16 mouse cellular contexts compared by ENCODE assay signal in genomic region chr2:29473907-29474306, GRCm38 (mm10).
"Had no signal": no experiment of that assay in that cellular context is flagged by ENCODE, and none has a peak within 500 bp of the region (broad histone marks: within the 10 kb centered on the region; RNA-seq: fewer than 3 reads in every experiment).

No protein-coding gene starts in this region.

- H3K27ac ChIP-seq: intestine, embryonic 15.5 days; kidney, embryonic 15.5 days; limb, embryonic 13.5 days; liver, embryonic 15.5 days; lung, embryonic 15.5 days; macrophage; midbrain, embryonic 15.5 days had no signal

- H3K27me3 ChIP-seq: intestine, embryonic 15.5 days; kidney, embryonic 15.5 days; limb, embryonic 13.5 days; liver, embryonic 15.5 days; lung, embryonic 15.5 days; midbrain, embryonic 15.5 days had no signal

- H3K36me3 ChIP-seq: intestine, embryonic 15.5 days; kidney, embryonic 15.5 days; limb, embryonic 13.5 days; liver, embryonic 15.5 days; lung, embryonic 15.5 days; midbrain, embryonic 15.5 days had no signal

- DNase-seq: kidney, adult 2 months; kidney, postnatal 14 days; left cerebral cortex, postnatal 4 days; right cerebral cortex, postnatal 4 days; spleen, adult 18-20 months; thymus, adult 2 months; thymus, postnatal 25 days had no signal

- ATAC-seq: intestine, embryonic 15.5 days; midbrain, embryonic 15.5 days had no signal

- H3K9ac ChIP-seq: intestine, embryonic 15.5 days; kidney, embryonic 15.5 days; limb, embryonic 13.5 days; liver, embryonic 15.5 days; lung, embryonic 15.5 days; midbrain, embryonic 15.5 days had no signal

- H3K4me1 ChIP-seq: kidney, embryonic 15.5 days; liver, embryonic 15.5 days; lung, embryonic 15.5 days had no signal

- H3K9me3 ChIP-seq: intestine, embryonic 15.5 days; kidney, embryonic 15.5 days; limb, embryonic 13.5 days; liver, embryonic 15.5 days; lung, embryonic 15.5 days; megakaryocyte, embryonic 14.5 days; midbrain, embryonic 15.5 days had no signal

- H3K4me2 ChIP-seq: intestine, embryonic 15.5 days; kidney, embryonic 15.5 days; limb, embryonic 13.5 days; liver, embryonic 15.5 days; lung, embryonic 15.5 days; midbrain, embryonic 11.5 days; midbrain, embryonic 15.5 days had no signal

- H3K4me3 ChIP-seq: intestine, embryonic 15.5 days; kidney, embryonic 15.5 days; limb, embryonic 13.5 days; liver, embryonic 15.5 days; lung, embryonic 15.5 days; megakaryocyte, embryonic 14.5 days; midbrain, embryonic 15.5 days had no signal
